Mouse (Mus musculus) large intestine, adult 2 months (tissue): ENCODE results near the gene Tesc. TPM values are rescaled to one million over a fixed set of nuclear protein-coding genes. Genes with fewer than 3 reads are reported as not detected.

Source experiments
- DNase-seq: peaks from one replicate; pipeline ENCODE4 v3.0.0-alpha.2; 2012; ENCODE audit warnings: low read depth, low spot score
- WGBS: fragments of 180-500 bp; shearing (Covaris S2); methylation state at CpG from one replicate; pipeline ENCODE4 v1.1.7; 2018; 5-methylcytosine and 5-hydroxymethylcytosine counted together
- polyA plus RNA-seq: library from polyadenylated mRNA; depleted of rRNA; stranded (reverse); fragments of >200 nt; gene quantifications from 2 replicates; pipeline ENCODE4 v1.2.3, GENCODE M21; 2012; rRNA removed

Gene Tesc
- polyA plus RNA-seq: 4.8 and 5.5 TPM in 2 replicates

DNA sequence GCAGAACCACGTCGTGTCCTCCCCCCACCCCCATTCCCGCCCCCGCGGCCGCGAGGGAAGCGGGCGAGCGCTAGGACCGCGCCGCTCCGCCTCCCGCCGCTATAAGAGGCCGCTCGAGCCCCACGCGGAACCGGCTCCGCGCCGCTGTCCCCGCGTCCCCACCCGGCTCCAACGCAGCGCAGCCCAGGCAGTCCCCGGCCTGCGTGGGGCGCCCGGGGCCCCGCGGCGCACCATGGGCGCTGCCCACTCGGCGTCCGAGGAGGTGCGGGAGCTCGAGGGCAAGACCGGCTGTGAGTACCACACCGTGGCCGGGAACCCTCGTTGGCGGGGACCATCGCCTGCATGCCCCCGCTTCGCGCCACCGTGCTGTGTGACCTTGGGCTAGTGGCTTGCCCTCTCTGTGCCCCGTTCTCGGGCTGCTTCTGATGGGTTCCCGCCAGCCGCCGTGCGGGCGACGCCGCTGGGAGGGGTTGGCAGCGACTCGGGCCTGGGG lies at the start of gene Tesc:
Gene Tesc, plus strand, starts transcription at position 46 of the 493 bp plus-strand sequence.
- no peak for DNase-seq
- WGBS: 2% methylated on average over 55 of the region's 63 CpGs

DNA sequence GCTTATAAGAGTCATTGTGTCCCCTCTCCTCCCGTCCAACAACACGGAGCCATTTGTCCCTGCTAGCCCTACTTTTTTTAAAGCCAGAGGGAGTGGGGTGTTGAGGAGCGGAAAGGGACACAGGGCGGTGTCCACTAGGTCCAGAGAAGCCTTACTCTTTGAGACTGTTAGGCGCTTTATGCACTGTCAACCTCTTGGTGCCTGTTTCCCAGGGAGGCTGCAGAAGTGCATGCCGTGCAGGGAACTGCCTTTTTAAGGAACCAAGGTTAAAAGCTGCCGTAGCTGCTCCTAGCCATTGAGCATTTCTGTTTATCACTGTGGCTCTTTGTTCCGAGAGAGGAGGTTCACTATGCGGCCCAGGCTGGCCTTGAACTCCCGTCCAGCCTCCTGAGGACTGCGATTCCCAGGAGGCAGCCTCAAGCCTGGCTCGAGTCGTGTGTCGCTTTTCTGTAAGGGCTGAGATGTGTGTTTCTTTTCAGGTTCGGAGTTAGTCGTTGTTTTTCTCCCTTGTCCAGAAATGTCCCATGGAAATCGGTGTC lies 49.3 kb upstream of the Tesc start:
- WGBS: 74% methylated on average over 17 of the region's 17 CpGs
- no peak for DNase-seq

DNA sequence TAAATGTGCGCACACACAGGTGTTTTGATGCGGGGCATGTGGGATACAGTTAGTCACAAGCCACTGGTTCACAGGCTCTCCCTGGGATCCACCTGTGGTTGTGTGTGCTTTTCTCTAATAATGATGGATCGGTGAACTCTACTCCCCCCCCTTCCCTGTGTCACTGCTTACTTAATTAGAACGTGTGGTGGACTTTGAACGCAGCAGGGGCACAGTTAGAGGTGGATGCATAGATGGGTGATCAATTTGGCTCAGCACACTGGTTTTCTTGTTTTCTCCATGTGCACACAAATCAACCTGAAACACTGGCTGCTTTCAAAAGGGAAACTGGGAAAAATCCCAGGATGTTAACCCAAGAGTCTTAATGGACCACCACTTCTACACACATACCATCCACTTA lies 48.5 kb upstream of the Tesc start:
- 73% methylated on average over 5 of the region's 5 CpGs for WGBS
- no peak for DNase-seq

- DNase-seq: no peak
- 70% methylated on average over 8 of the region's 8 CpGs for WGBS
Observed at GRCm38 (mm10) chr5:117980921-117981320, 46.6 kb upstream of the Tesc start.

GRCm38 (mm10) chr5:117981943-117982342 lies 45.6 kb upstream of the Tesc start:
- WGBS: 72% methylated on average over 5 of the region's 5 CpGs
- no peak for DNase-seq

DNA sequence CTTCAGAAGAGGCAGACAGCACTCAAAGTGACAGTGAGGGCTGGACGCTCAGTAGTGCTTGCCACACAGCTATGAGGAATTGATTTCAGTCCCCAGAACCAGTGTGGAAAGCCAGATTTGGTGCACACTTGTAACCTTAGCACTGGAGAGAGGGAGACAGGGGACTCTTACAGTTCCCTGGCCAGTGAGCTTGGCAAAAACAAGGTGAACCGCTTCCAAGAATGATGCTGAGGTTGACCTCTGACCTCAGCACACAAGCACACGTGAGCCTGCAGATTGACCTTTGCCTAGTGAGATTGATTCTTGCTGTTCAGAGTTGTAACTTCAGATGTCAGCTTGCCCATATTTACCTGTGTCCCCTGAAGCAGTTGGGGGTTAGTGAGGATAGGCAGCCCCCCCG lies 41.2 kb upstream of the Tesc start:
- DNase-seq: no peak
- WGBS: 55% methylated on average over 4 of the region's 4 CpGs

- no peak for DNase-seq
- 93% methylated on average over 3 of the region's 3 CpGs for WGBS
Observed at GRCm38 (mm10) chr5:117987891-117988290, 39.7 kb upstream of the Tesc start.

DNA sequence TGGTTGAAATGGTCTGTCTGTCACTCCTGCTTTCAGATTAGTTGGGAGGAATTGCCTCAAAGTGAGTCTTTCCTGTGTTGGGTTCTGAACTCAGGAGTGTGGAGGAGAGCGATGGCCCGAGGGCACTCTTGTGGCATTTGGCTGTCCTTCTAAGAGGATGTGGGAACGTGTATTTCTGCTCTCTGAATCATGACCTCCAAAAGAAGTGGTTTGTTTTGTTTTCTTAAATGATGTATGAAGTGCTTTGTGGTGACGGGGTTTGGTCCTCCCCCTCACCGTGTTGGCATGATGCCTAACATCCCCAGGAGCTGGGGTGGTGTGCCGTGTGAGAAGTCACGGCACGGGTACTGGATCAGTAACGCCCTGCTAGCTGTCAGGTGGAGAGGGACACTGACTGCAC lies 39.2 kb upstream of the Tesc start:
- no peak for DNase-seq
- WGBS: 82% methylated on average over 9 of the region's 9 CpGs

- DNase-seq: no peak
- 47% methylated on average over 6 of the region's 6 CpGs for WGBS
Observed at GRCm38 (mm10) chr5:117989773-117990172, 37.8 kb upstream of the Tesc start.

DNA sequence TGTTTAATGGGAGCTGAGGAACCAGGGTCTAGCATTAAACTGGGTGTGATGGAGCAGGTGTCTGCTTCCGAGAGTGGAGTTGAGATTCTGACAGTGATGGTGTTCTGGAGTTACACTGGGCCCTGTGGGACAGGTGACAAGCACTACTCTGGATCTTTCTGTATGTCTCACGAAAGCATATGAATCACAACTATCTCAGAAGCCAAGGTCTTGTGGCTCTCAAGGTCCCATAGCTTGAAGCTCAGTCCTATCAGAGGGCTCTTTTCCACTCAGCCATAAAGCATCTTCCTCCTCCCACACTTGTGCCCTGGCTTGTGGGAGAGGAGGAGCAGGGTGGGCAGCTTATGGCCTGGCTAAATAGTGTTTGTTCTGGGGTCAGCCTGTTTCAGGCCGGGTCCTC lies 36.6 kb upstream of the Tesc start:
- WGBS: 70% methylated on average over 3 of the region's 3 CpGs
- no peak for DNase-seq

GRCm38 (mm10) chr5:117993550-117993949 lies 34.0 kb upstream of the Tesc start:
- DNase-seq: no peak
- 85% methylated on average over 6 of the region's 6 CpGs for WGBS

GRCm38 (mm10) chr5:117995372-117995901 lies 32.1 kb upstream of the Tesc start:
- 45% methylated on average over 8 of the region's 8 CpGs for WGBS
- DNase-seq: no peak

GRCm38 (mm10) chr5:117995911-117996310 lies 31.6 kb upstream of the Tesc start:
- DNase-seq: no peak
- WGBS: 58% methylated on average over 6 of the region's 6 CpGs

DNA sequence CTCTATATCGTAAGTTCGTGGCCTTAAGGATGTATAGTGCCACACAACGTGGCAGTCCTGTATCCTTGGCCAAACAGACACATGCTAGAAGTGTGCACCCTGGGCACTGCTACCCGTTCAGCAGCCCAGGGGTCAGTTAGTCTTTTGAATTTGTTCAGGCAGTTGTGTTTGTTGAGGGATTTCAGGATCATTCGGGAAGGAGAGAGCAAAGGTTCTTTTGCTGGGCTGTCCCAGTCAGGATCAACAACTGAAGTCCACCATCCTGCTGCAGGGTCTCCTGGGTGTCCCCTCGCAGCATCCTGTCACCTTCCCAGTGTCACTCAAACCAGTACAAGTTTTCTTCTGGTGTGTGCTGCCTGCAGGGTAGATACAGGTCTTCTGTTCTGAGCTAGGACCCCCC lies 31.0 kb upstream of the Tesc start:
- WGBS: 72% methylated on average over 6 of the region's 6 CpGs
- DNase-seq: no peak

DNA sequence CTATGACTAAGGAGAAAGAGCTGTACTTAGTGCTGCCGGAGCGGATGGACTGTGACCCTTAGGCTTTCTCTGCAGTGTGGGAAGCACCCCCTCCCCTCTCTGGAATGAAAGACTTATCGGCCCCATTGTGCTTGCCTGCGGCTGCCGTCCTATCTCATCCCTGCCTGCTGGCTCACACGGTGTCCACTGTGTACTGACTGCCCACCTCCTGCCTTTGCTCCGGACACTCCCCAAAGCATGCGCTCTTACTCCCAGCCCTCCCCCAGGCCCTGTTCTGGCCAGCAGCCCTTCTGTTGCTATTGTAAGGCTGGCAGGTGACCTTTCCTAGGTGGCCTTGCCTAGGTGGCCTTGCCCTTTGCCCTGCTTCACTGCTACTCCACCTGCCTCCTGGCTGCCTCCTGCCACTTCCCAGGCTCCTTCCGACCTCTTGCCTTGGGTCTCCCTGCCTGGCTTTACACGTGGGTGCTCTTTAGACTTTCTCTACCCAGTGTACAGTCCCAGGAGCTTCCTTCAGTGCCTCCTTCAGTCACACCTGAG lies 30.0 kb upstream of the Tesc start:
- no peak for DNase-seq
- WGBS: 79% methylated on average over 10 of the region's 10 CpGs

DNA sequence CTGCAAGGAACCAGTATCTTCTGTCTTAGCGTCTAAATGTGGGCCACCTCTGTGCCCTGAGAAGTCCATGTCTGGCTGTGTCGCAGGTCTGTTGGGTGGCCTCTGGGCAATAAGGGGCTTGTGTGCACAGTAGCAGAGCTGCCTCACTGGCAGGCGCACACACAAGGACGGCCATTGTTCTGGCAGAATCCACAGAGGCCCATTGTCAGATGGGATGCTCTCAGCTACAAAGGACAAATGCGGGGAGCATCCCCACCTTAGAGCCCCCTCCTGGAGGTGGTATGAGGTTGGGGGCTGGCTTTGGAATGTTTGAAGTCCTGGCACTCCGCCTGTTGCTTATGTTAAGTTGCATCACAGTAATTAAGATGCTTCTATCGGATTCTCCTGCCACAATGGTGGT lies 28.5 kb upstream of the Tesc start:
- 89% methylated on average over 7 of the region's 7 CpGs for WGBS
- DNase-seq: no peak

DNA sequence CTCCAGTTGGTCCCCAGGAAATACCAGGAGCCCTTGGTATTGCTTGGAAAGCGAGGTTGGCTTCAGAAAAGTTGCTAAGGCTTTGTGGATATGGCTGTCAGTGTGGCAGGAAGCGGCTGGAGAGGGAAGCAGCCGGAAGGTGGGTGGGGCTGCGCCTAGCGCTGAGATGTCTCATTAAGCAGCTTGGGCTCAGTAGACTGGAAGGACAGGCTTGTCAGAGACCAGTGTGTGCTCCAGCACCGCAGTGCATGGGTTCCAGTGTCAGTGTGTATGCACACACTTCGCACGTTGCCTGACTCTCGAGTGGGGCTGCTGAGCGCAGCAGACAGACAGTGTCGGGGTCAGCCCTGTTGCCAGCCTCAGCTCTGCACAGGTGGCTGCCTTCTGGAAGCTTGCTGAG lies 28.0 kb upstream of the Tesc start:
- 80% methylated on average over 11 of the region's 11 CpGs for WGBS

GRCm38 (mm10) chr5:118002059-118002458 lies 25.5 kb upstream of the Tesc start:
- no peak for DNase-seq
- WGBS: 39% methylated on average over 9 of the region's 9 CpGs

More for the DNA sequence above, 28.0 kb upstream of the Tesc start:
- DNase-seq: no peak

- no peak for DNase-seq
- WGBS: 80% methylated on average over 8 of the region's 8 CpGs
Observed at GRCm38 (mm10) chr5:118004619-118005018, 22.9 kb upstream of the Tesc start.

GRCm38 (mm10) chr5:118005728-118006127 lies 21.8 kb upstream of the Tesc start:
- WGBS: 67% methylated on average over 1 of the region's 1 CpGs
- no peak for DNase-seq

- no peak for DNase-seq
- 91% methylated on average over 13 of the region's 13 CpGs for WGBS
Observed at GRCm38 (mm10) chr5:118008344-118008743, 19.2 kb upstream of the Tesc start.

- WGBS: 56% methylated on average over 7 of the region's 7 CpGs
- DNase-seq: no peak
Observed at GRCm38 (mm10) chr5:118010872-118011271, 16.7 kb upstream of the Tesc start.
